ENCODE assay signal across 11 mouse cellular contexts in the genomic region with DNA sequence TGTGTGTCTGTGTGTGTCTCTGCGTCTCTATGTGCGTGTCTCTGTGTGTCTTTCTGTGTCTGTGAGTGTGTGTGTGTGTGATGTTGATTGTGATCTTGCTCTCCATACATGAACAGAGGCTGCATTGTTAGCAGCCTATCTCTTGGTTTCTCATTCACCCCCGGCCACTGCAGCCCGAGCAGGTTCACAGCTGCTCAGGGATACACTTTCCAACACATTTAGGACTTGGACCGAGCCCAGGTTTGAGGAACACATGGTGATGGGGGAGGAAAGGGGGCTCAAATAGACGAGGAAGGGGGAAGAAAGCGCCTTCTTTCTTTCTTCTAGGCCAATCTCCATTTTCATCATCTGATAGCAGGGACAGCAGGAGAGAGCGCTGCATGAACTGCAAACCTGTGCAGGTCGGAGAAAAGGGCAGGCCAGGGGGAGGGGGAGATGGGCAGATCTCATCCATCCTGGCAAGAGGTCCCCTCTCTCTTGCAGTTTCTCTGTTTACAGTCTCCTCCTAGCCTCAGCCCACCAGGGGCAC.
DNase-seq lines count a peak whose midpoint lies in the region; ATAC-seq and TF ChIP-seq lines count a peak whose summit lies in the region.
"Had no signal": no experiment of that assay in that cellular context is flagged by ENCODE, and none has a peak within 500 bp of the region (broad histone marks: within the 10 kb centered on the region; RNA-seq: fewer than 3 reads in every experiment).

No protein-coding gene starts in this region.

- no peak for TF ChIP-seq EP300 in lung, postnatal 0 days (IDR thresholded peaks at IDR 0.05)

- H3K9me3 ChIP-seq in lung, postnatal 0 days (ENCODE audit: low read length): no peaks in the 10 kb centered on the region
- H3K9me3 ChIP-seq in intestine, embryonic 14.5 days (ENCODE audit: control insufficient read depth, low read length): no peaks in the 10 kb centered on the region
- H3K9me3 ChIP-seq in neural tube, embryonic 15.5 days (replicated peaks): no peaks in the 10 kb centered on the region

- H3K4me1 ChIP-seq in lung, postnatal 0 days (ENCODE audit: insufficient read depth, low read depth, low read length): peaks cover 23% of the 10 kb centered on the region
- peaks cover 77% of the 10 kb centered on the region for H3K4me1 ChIP-seq in intestine, embryonic 14.5 days (replicated peaks; ENCODE audit: control insufficient read depth, insufficient read depth, low read length)
- peaks cover 52% of the 10 kb centered on the region for H3K4me1 ChIP-seq in neural tube, embryonic 15.5 days

- no peaks in the 10 kb centered on the region for H3K27me3 ChIP-seq in lung, postnatal 0 days (replicated peaks; ENCODE audit: insufficient read depth, low read length)
- H3K27me3 ChIP-seq in intestine, embryonic 14.5 days (replicated peaks; ENCODE audit: control insufficient read depth, insufficient read depth, low read length): no peaks in the 10 kb centered on the region
- H3K27me3 ChIP-seq in neural tube, embryonic 15.5 days (replicated peaks): no peaks in the 10 kb centered on the region

- ATAC-seq in lung, postnatal 0 days: no peak
- ATAC-seq in intestine, embryonic 14.5 days (replicated peaks; ENCODE audit: low FRiP score, low TSS enrichment, low read depth): no peak
- ATAC-seq in neural tube, embryonic 15.5 days (ENCODE audit: low FRiP score): 0 out of 2 replicates have a peak, but pooled peaks have one; percentile 33

- intact Hi-C loops in gastrocnemius, postnatal 14 days (cut with DNase I; ENCODE audit: low total_unique reads): no loop called here
- intact Hi-C loops in gastrocnemius, postnatal 36 days (cut with DNase I): no loop called here
- intact Hi-C loops in left cerebral cortex, adult 2 months (cut with DNase I): loop anchor here (5.0 kb wide), 1 partner anchor 118 kb away; no protein-coding TSS in a partner anchor

- H3K4me3 ChIP-seq in lung, postnatal 0 days (ENCODE audit: low read depth, low read length): no peak overlapping the region
- H3K4me3 ChIP-seq in intestine, embryonic 14.5 days (ENCODE audit: low read depth, low read length): no peak overlapping the region
- no peak overlapping the region for H3K4me3 ChIP-seq in neural tube, embryonic 15.5 days (replicated peaks)
- H3K4me3 ChIP-seq in left cerebral cortex, adult 2 months: no peak overlapping the region

- H3K36me3 ChIP-seq in lung, postnatal 0 days (ENCODE audit: insufficient read depth, low read length): no peaks in the 10 kb centered on the region
- no peaks in the 10 kb centered on the region for H3K36me3 ChIP-seq in intestine, embryonic 14.5 days (ENCODE audit: control insufficient read depth, insufficient read depth, low read length)
- H3K36me3 ChIP-seq in neural tube, embryonic 15.5 days: no peaks in the 10 kb centered on the region

- H3K27ac ChIP-seq in lung, postnatal 0 days (ENCODE audit: low read length): no peak overlapping the region
- peak overlapping the region; percentile 78; the same call in 1 of the 2 replicates for H3K27ac ChIP-seq in intestine, embryonic 14.5 days (ENCODE audit: low read depth)
- peak overlapping the region; percentile 60 for H3K27ac ChIP-seq in neural tube, embryonic 15.5 days (replicated peaks)
- no peak overlapping the region for H3K27ac ChIP-seq in left cerebral cortex, adult 2 months

- WGBS in lung, postnatal 0 days: 57% methylated on average over 9 of the region's 9 CpGs
- 36% methylated on average over 9 of the region's 9 CpGs for WGBS in intestine, embryonic 14.5 days
- WGBS in neural tube, embryonic 15.5 days: 61% methylated on average over 9 of the region's 9 CpGs

- peak; percentile 28 for TF ChIP-seq CTCF in lung, postnatal 0 days (IDR thresholded peaks at IDR 0.05)
- no peak for TF ChIP-seq CTCF in left cerebral cortex, adult 2 months (IDR thresholded peaks at IDR 0.05)

- H3K4me2 ChIP-seq in lung, postnatal 0 days (replicated peaks; ENCODE audit: low read depth, low read length): no peak overlapping the region
- no peak overlapping the region for H3K4me2 ChIP-seq in intestine, embryonic 14.5 days (ENCODE audit: low read length)
- no peak overlapping the region for H3K4me2 ChIP-seq in neural tube, embryonic 15.5 days

- peak; percentile 31 for DNase-seq in gastrocnemius, postnatal 14 days
- no peak for DNase-seq in gastrocnemius, postnatal 36 days
- DNase-seq in lung, postnatal 0 days (ENCODE audit: low spot score): no peak
- no peak for DNase-seq in lung, postnatal 4 days
- DNase-seq in intestine, embryonic 14.5 days (ENCODE audit: low spot score): no peak
- DNase-seq in left cerebral cortex, adult 2 months (ENCODE audit: extremely low spot score in 1 of 2, low spot score in 2 of 2): no peak
- no peak for DNase-seq in thymus, postnatal 36 days
- DNase-seq: B cell, adult 2 months; lung, postnatal 14 days; right cerebral cortex, postnatal 4 days had no signal

- H3K9ac ChIP-seq in lung, postnatal 0 days (replicated peaks; ENCODE audit: low read depth): no peak overlapping the region
- no peak overlapping the region for H3K9ac ChIP-seq in intestine, embryonic 14.5 days (ENCODE audit: low read length)
- no peak overlapping the region for H3K9ac ChIP-seq in neural tube, embryonic 15.5 days (replicated peaks)

Comparison
In these comparisons a context has a peak if more than half of its experiments do, and no peak if none do; other contexts are left out.
1. H3K27ac ChIP-seq: peak in intestine, embryonic 14.5 days (single experiment) and neural tube, embryonic 15.5 days (single experiment); none in lung, postnatal 0 days (single experiment) and left cerebral cortex, adult 2 months (single experiment).